In the genomic region with DNA sequence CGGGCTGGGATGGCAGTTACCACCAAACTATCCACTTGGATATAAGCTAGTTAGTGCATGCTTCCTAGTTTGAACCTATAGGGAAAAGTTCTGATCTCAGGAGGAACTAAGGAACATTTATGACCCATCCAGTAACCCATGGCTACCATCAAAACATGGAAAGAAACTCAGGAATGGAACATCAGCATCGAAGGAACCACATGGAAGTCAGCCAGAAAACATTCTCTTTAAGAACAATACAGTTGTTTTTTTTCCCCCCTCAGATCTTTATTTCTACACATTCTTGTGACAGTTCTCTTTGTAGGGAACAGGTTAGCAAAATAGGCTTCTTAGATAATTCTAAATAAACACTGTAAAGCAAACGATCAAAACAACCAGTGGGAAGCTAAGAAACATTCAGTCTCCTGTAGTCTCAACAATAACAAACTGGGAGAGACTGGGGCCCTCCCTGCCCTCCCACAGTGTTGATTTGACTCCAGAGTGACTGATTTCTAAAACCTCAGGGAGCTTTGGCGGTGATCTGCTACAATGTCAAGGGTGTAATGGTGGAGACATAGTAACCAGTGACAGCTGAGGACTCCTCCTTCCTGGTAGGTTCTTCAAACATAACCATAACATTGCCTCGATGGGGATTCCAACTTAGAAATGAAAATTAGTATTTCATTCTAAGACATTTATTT, we compare ENCODE assay signal across 21 mouse cellular contexts. TPM values are rescaled to one million over a fixed set of nuclear protein-coding genes. Genes with fewer than 3 reads are reported as not detected.
DNase-seq lines count a peak whose midpoint lies in the region; ATAC-seq lines count a peak whose summit lies in the region.
"Had no signal": no experiment of that assay in that cellular context is flagged by ENCODE, and none has a peak within 500 bp of the region (broad histone marks: within the 10 kb centered on the region; RNA-seq: fewer than 3 reads in every experiment).

No protein-coding gene starts in this region.

- no peaks in the 10 kb centered on the region for H3K4me1 ChIP-seq in hindbrain, embryonic 15.5 days (replicated peaks)
- H3K4me1 ChIP-seq in hindbrain, embryonic 12.5 days, result peaks cover 7% of the 10 kb centered on the region; the same call in 1 of the 2 replicates
- no peaks in the 10 kb centered on the region for H3K4me1 ChIP-seq in midbrain, embryonic 14.5 days (ENCODE audit: control insufficient read depth, insufficient read depth, low read length)
- H3K4me1 ChIP-seq in midbrain, embryonic 15.5 days, result no peaks in the 10 kb centered on the region
- peaks cover 5% of the 10 kb centered on the region for H3K4me1 ChIP-seq in brown adipose tissue, adult 24 weeks (ENCODE audit: control insufficient read depth, insufficient read depth, insufficient read length, low read length)
- H3K4me1 ChIP-seq: forebrain, embryonic 10.5 days; limb, embryonic 13.5 days; neural tube, embryonic 12.5 days had no signal

- H3K9me3 ChIP-seq in hindbrain, embryonic 15.5 days, result no peaks in the 10 kb centered on the region
- H3K9me3 ChIP-seq in hindbrain, embryonic 12.5 days (replicated peaks), result no peaks in the 10 kb centered on the region
- H3K9me3 ChIP-seq in midbrain, embryonic 14.5 days (ENCODE audit: control insufficient read depth, low read length), result no peaks in the 10 kb centered on the region
- H3K9me3 ChIP-seq in midbrain, embryonic 15.5 days, result no peaks in the 10 kb centered on the region
- H3K9me3 ChIP-seq: forebrain, embryonic 10.5 days; kidney, embryonic 15.5 days; limb, embryonic 13.5 days; neural tube, embryonic 12.5 days had no signal

- no peak overlapping the region for H3K4me2 ChIP-seq in hindbrain, embryonic 15.5 days
- H3K4me2 ChIP-seq in hindbrain, embryonic 12.5 days (replicated peaks), result no peak overlapping the region
- H3K4me2 ChIP-seq in midbrain, embryonic 14.5 days (ENCODE audit: low read length), result no peak overlapping the region
- no peak overlapping the region for H3K4me2 ChIP-seq in midbrain, embryonic 15.5 days
- H3K4me2 ChIP-seq: kidney, embryonic 15.5 days; limb, embryonic 13.5 days; neural tube, embryonic 12.5 days had no signal

- no peak overlapping the region for H3K9ac ChIP-seq in hindbrain, embryonic 15.5 days
- no peak overlapping the region for H3K9ac ChIP-seq in hindbrain, embryonic 12.5 days
- no peak overlapping the region for H3K9ac ChIP-seq in midbrain, embryonic 14.5 days (replicated peaks; ENCODE audit: low read length)
- H3K9ac ChIP-seq in midbrain, embryonic 15.5 days, result no peak overlapping the region
- H3K9ac ChIP-seq: kidney, embryonic 15.5 days; limb, embryonic 13.5 days; liver, embryonic 14.5 days; neural tube, embryonic 12.5 days had no signal

- no peak for ATAC-seq in hindbrain, embryonic 15.5 days (ENCODE audit: low FRiP score, low read depth)
- no peak for ATAC-seq in hindbrain, embryonic 12.5 days (ENCODE audit: low FRiP score)
- no peak for ATAC-seq in midbrain, embryonic 14.5 days (ENCODE audit: low FRiP score, low TSS enrichment)
- ATAC-seq in midbrain, embryonic 15.5 days (replicated peaks), result no peak
- ATAC-seq: hindbrain, embryonic 16.5 days; intestine, postnatal 0 days had no signal

- no peaks in the 10 kb centered on the region for H3K36me3 ChIP-seq in hindbrain, embryonic 15.5 days
- H3K36me3 ChIP-seq in hindbrain, embryonic 12.5 days, result peaks cover 14% of the 10 kb centered on the region; the same call in 1 of the 2 replicates
- H3K36me3 ChIP-seq in midbrain, embryonic 14.5 days (ENCODE audit: control insufficient read depth, insufficient read depth, low read length), result no peaks in the 10 kb centered on the region
- no peaks in the 10 kb centered on the region for H3K36me3 ChIP-seq in midbrain, embryonic 15.5 days (replicated peaks)

- 54% methylated on average over 5 of the region's 5 CpGs for WGBS in hindbrain, embryonic 15.5 days
- WGBS in hindbrain, embryonic 12.5 days, result 66% methylated on average over 5 of the region's 5 CpGs
- 78% methylated on average over 5 of the region's 5 CpGs for WGBS in midbrain, embryonic 14.5 days
- WGBS in midbrain, embryonic 15.5 days, result 73% methylated on average over 5 of the region's 5 CpGs

- 0 out of 2 replicates have a peak overlapping the region, but pooled peaks have one; percentile 23 for H3K27ac ChIP-seq in hindbrain, embryonic 15.5 days (replicated peaks)
- H3K27ac ChIP-seq in hindbrain, embryonic 12.5 days, result no peak overlapping the region
- H3K27ac ChIP-seq in midbrain, embryonic 14.5 days (replicated peaks; ENCODE audit: low read depth, low read length), result no peak overlapping the region
- no peak overlapping the region for H3K27ac ChIP-seq in midbrain, embryonic 15.5 days
- 0 out of 2 replicates have a peak overlapping the region, but pooled peaks have one; percentile 60 for H3K27ac ChIP-seq in brown adipose tissue, adult 24 weeks (replicated peaks; ENCODE audit: low read depth, low read length)
- H3K27ac ChIP-seq: forebrain, embryonic 10.5 days; kidney, embryonic 15.5 days; limb, embryonic 13.5 days; liver, embryonic 14.5 days; neural tube, embryonic 12.5 days had no signal

- no peaks in the 10 kb centered on the region for H3K27me3 ChIP-seq in hindbrain, embryonic 15.5 days
- H3K27me3 ChIP-seq in hindbrain, embryonic 12.5 days, result no peaks in the 10 kb centered on the region
- H3K27me3 ChIP-seq in midbrain, embryonic 14.5 days (ENCODE audit: control insufficient read depth, insufficient read depth, low read length), result no peaks in the 10 kb centered on the region
- no peaks in the 10 kb centered on the region for H3K27me3 ChIP-seq in midbrain, embryonic 15.5 days (replicated peaks)
- H3K27me3 ChIP-seq: kidney, embryonic 15.5 days; limb, embryonic 13.5 days; neural tube, embryonic 12.5 days had no signal

- peak; percentile 37 for DNase-seq in midbrain, embryonic 14.5 days
- DNase-seq in adipocyte (ENCODE audit: low spot score), result peak; percentile 21
- no peak for DNase-seq in frontal cortex, postnatal 14 days (ENCODE audit: low spot score in 2 of 2)
- DNase-seq: adrenal gland, postnatal 10 days; cerebellum, adult 11 months; cerebellum, postnatal 10 days; embryo, embryonic 11 days; gastrocnemius, postnatal 10 days; lung, postnatal 14 days; retina, postnatal 1 day had no signal

- no peak overlapping the region for H3K4me3 ChIP-seq in hindbrain, embryonic 15.5 days
- no peak overlapping the region for H3K4me3 ChIP-seq in hindbrain, embryonic 12.5 days
- H3K4me3 ChIP-seq in midbrain, embryonic 14.5 days (replicated peaks; ENCODE audit: low read depth, low read length), result no peak overlapping the region
- no peak overlapping the region for H3K4me3 ChIP-seq in midbrain, embryonic 15.5 days
- H3K4me3 ChIP-seq in brown adipose tissue, adult 24 weeks (ENCODE audit: insufficient read depth, low read depth, low read length), result no peak overlapping the region
- H3K4me3 ChIP-seq: forebrain, embryonic 10.5 days; kidney, embryonic 15.5 days; limb, embryonic 13.5 days; neural tube, embryonic 12.5 days had no signal

RNA-seq across cellular contexts. Expression of gene Synm, which starts 29.0 kb away (rescaled TPM):
- polyA plus RNA-seq in hindbrain, embryonic 15.5 days (2015; fragmentation: Nextera tagmentation; extraction: Ambion mirVana), result 7.1 and 9.2 TPM in 2 replicates
- 5.9 and 6.8 TPM in 2 replicates for polyA plus RNA-seq in hindbrain, embryonic 12.5 days (2016; fragmentation: Nextera tagmentation; extraction: Ambion mirVana)
- 2.0 and 2.4 TPM in 2 replicates for polyA plus RNA-seq in midbrain, embryonic 14.5 days (2014; fragmentation: Nextera tagmentation; extraction: Ambion mirVana)
- 4.6 and 5.0 TPM in 2 replicates for polyA plus RNA-seq in midbrain, embryonic 15.5 days (2015; fragmentation: Nextera tagmentation; extraction: Ambion mirVana)
- polyA plus RNA-seq in brown adipose tissue, adult 24 weeks (2012; ENCODE audit: insufficient read depth, insufficient read length, missing spikeins), result 5.0 and 8.7 TPM in 2 replicates

Comparison
In these comparisons a context has a peak if more than half of its experiments do, and no peak if none do; other contexts are left out.
1. H3K27ac ChIP-seq: peak in hindbrain, embryonic 15.5 days (single experiment) and brown adipose tissue, adult 24 weeks (single experiment); none in hindbrain, embryonic 12.5 days (single experiment), midbrain, embryonic 14.5 days (single experiment) and midbrain, embryonic 15.5 days (single experiment).
2. DNase-seq: peak in midbrain, embryonic 14.5 days (single experiment) and adipocyte (single experiment); none in frontal cortex, postnatal 14 days (0 of 2).